Mouse (Mus musculus): Measurements from ENCODE around the gene Gm20388. TPM values are rescaled to one million over a fixed set of nuclear protein-coding genes. Genes with fewer than 3 reads are reported as not detected.
"Not testable (repeated sequence)": the region's sequence is repeated elsewhere in the genome, so short reads cannot be mapped to it uniquely, and the experiment has no call there.

The Gm20388 gene
- polyA plus RNA-seq, 1 experiment from 2014 or later: 5.5 TPM

DNA sequence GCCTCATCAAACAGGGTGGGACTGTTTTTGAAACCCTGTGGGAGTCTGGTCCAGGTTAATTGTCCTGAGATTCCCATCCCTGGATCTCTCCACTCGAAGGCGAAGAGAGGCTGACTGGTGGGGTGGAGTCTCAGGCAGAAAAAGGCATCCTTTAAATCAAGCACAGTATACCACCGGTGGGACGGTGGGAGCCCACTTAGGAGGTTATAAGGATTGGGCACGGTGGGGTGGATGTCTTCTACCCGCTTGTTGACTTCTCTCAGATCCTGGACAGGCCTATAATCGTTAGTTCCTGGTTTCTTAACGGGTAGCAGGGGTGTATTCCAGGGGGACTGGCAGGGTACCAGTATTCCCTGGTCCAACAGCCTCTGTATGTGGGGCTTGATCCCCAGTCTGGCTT lies 3520.3 kb downstream of the Gm20388 start:
- H3K4me1 ChIP-seq; ATAC-seq (ENCODE audit: borderline replicate concordance, extremely low read depth, low FRiP score, low TSS enrichment): not testable (repeated sequence)
- WGBS: 92% methylated on average over 8 of the region's 8 CpGs

DNA sequence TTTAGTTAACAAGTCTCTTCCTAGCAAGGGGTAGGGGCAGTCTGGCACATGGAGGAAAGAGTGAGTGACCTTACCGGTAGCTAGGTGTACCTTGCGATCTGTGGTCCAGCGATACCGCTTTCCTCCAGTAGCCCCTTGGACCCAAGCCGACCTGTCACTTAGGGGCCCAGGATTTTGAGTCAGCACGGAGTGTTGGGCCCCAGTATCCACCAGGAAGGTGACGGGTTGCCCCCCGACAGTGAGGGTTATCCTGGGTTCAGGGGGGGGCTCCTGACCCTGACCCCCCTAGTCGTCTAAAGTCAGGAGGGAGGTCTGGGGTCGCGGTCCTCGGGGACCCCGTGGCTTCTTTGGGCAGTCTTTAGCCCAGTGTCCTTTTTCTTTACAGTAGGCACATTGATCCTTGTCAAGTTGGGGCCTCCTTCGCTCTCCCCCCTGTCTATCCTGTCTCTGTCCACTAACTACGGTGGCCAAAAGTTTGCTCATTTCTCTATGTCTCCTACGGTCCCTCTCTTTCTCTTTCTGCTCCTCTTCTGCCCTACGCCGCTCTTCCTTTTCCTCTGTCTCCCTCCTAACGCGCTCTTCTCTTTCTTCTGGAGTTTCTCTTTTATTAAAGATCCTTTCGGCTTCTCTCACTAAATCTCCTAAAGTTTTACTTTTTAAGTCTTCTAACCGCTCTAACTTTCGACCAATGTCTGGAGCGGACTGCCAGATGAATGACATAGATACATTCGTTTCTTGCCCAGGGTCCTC lies 3521.2 kb downstream of the Gm20388 start:
- no peak overlapping the region for H3K4me2 ChIP-seq
- no peaks in the 10 kb centered on the region for H3K36me3 ChIP-seq
- no peak for ATAC-seq (ENCODE audit: borderline replicate concordance, extremely low read depth, low FRiP score, low TSS enrichment)
- H3K9ac ChIP-seq: no peak overlapping the region
- H3K9me3 ChIP-seq: peaks cover 41% of the 10 kb centered on the region
- WGBS: 93% methylated on average over 25 of the region's 25 CpGs
- H3K27ac ChIP-seq: no peak overlapping the region
- H3K4me3 ChIP-seq: no peak overlapping the region
- H3K4me1 ChIP-seq: no peaks in the 10 kb centered on the region
- H3K27me3 ChIP-seq: no peaks in the 10 kb centered on the region

More for the DNA sequence above, 3520.3 kb downstream of the Gm20388 start:
- H3K27ac ChIP-seq, H3K27me3 ChIP-seq, H3K4me3 ChIP-seq, H3K9ac ChIP-seq, H3K36me3 ChIP-seq, H3K4me2 ChIP-seq: not testable (repeated sequence)
- peaks cover 41% of the 10 kb centered on the region for H3K9me3 ChIP-seq

- H3K4me3 ChIP-seq: no peak overlapping the region
- H3K27me3 ChIP-seq: no peaks in the 10 kb centered on the region
- ATAC-seq (ENCODE audit: borderline replicate concordance, extremely low read depth, low FRiP score, low TSS enrichment): no peak
- no peak overlapping the region for H3K27ac ChIP-seq
- H3K4me1 ChIP-seq: no peaks in the 10 kb centered on the region
- no peak overlapping the region for H3K9ac ChIP-seq
- H3K4me2 ChIP-seq: no peak overlapping the region
- 96% methylated on average over 16 of the region's 16 CpGs for WGBS
- peaks cover 37% of the 10 kb centered on the region for H3K9me3 ChIP-seq
- H3K36me3 ChIP-seq: no peaks in the 10 kb centered on the region
These were observed 3521.7 kb downstream of the Gm20388 start for GRCm38 (mm10) chr8:123432381-123432780.

- H3K27ac ChIP-seq; H3K9ac ChIP-seq; ATAC-seq (ENCODE audit: borderline replicate concordance, extremely low read depth, low FRiP score, low TSS enrichment); H3K4me2 ChIP-seq; H3K27me3 ChIP-seq; H3K4me3 ChIP-seq; H3K4me1 ChIP-seq; H3K36me3 ChIP-seq: not testable (repeated sequence)
- H3K9me3 ChIP-seq: peaks cover 26% of the 10 kb centered on the region
- 98% methylated on average over 46 of the region's 47 CpGs for WGBS
These were observed 3522.8 kb downstream of the Gm20388 start for GRCm38 (mm10) chr8:123433241-123433974.

DNA sequence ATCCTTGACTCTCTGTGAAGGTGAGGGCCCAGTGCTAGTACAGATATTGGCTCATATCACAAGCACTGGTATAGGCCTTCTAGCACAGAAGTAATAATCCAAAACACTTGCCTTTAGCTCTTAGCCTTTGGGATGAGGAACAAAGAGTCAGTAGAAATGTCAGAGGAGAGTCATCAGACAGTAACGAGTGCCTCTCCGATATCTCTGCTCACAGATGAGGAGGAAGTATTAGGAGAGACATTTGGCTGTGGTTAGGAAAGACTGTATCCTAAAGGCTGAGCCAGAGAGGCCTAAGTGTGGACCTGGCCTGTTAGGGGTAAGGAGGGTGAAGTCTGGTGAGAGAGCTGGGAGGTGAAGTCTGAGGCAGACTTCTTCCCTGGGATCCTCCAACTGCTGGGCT lies 3531.1 kb downstream of the Gm20388 start:
- Histone ChIP-seq H3K9ac (no peak overlapping the region), H3K27ac (no peak overlapping the region), H3K4me3 (no peak overlapping the region), H3K27me3 (no peaks in the 10 kb centered on the region; the same call in 1 of the 2 replicates), H3K4me1 (peaks cover 7% of the 10 kb centered on the region; the same call in 1 of the 2 replicates), H3K4me2 (no peak overlapping the region), H3K9me3 (no peaks in the 10 kb centered on the region), H3K36me3 (no peaks in the 10 kb centered on the region)
- WGBS: 85% methylated on average over 2 of the region's 2 CpGs
- no peak for ATAC-seq (ENCODE audit: borderline replicate concordance, extremely low read depth, low FRiP score, low TSS enrichment)

DNA sequence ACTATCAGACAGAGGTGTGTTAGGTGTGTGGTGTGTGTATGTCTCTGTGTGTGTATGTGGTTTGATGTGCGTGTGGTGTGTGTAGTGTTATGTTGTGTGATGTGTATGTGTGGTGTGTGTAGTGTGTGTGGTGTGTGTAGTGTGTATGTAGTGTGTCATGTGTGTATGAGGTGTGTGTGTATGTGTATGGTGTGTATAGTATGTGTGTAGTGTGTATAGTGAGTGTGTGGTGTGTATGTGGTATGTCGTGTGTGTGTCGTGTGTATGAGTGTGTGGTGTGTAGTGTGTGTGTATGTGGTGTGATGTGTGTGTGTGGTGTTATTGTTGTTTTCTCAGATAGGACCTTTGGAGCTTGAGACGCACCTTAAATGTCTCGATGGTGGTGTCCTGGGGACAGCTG lies 3531.7 kb downstream of the Gm20388 start:
- Histone ChIP-seq H3K9me3 (no peaks in the 10 kb centered on the region), H3K4me2 (peak overlapping the region; percentile 66; the same call in 1 of the 2 replicates), H3K4me3 (peak overlapping the region; percentile 69), H3K36me3 (no peaks in the 10 kb centered on the region), H3K4me1 (peaks cover 7% of the 10 kb centered on the region; the same call in 1 of the 2 replicates), H3K27ac (no peak overlapping the region), H3K9ac (no peak overlapping the region), H3K27me3 (no peaks in the 10 kb centered on the region; the same call in 1 of the 2 replicates)
- no peak for ATAC-seq (ENCODE audit: borderline replicate concordance, extremely low read depth, low FRiP score, low TSS enrichment)
- 78% methylated on average over 5 of the region's 5 CpGs for WGBS

- Histone ChIP-seq H3K9ac (peak overlapping the region; percentile 75), H3K9me3 (no peaks in the 10 kb centered on the region), H3K27me3 (no peaks in the 10 kb centered on the region; the same call in 1 of the 2 replicates), H3K4me2 (peak overlapping the region; percentile 66), H3K36me3 (no peaks in the 10 kb centered on the region), H3K4me1 (peaks cover 7% of the 10 kb centered on the region; the same call in 1 of the 2 replicates), H3K27ac (0 out of 2 replicates have a peak overlapping the region, but pooled peaks have one; percentile 51), H3K4me3 (peak overlapping the region; percentile 69)
- WGBS: 1% methylated on average over 41 of the region's 41 CpGs
- ATAC-seq (ENCODE audit: borderline replicate concordance, extremely low read depth, low FRiP score, low TSS enrichment): peak; percentile 96; the same call in 1 of the 2 replicates
These were observed 3532.4 kb downstream of the Gm20388 start for GRCm38 (mm10) chr8:123442871-123443575.

DNA sequence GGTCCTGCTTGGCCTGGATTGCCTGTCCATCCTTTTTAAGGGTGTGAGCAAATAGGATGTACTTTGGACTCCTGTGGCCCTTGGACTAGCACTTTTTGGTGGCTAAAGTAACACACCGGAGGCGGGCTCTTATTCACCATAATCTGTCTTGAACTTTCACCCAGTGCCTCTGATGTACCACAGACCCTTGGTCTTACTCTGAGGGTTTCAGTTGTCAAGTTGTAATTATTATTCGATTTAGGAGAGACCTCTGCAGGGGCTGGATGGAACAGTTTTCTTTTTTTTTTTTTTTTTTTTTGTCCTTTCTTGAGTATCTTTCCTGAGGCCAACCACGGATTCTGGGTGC lies 3532.9 kb downstream of the Gm20388 start:
- H3K9ac ChIP-seq: peak overlapping the region; percentile 75
- H3K27me3 ChIP-seq: no peaks in the 10 kb centered on the region; the same call in 1 of the 2 replicates
- no peaks in the 10 kb centered on the region for H3K9me3 ChIP-seq
- H3K4me2 ChIP-seq: peak overlapping the region; percentile 66
- H3K27ac ChIP-seq: no peak overlapping the region
- 0 out of 2 replicates have a peak, but pooled peaks have one; percentile 3 for ATAC-seq (ENCODE audit: borderline replicate concordance, extremely low read depth, low FRiP score, low TSS enrichment)
- H3K36me3 ChIP-seq: no peaks in the 10 kb centered on the region
- H3K4me3 ChIP-seq: peak overlapping the region; percentile 69
- WGBS: 23% methylated on average over 4 of the region's 4 CpGs
- H3K4me1 ChIP-seq: peaks cover 7% of the 10 kb centered on the region; the same call in 1 of the 2 replicates

DNA sequence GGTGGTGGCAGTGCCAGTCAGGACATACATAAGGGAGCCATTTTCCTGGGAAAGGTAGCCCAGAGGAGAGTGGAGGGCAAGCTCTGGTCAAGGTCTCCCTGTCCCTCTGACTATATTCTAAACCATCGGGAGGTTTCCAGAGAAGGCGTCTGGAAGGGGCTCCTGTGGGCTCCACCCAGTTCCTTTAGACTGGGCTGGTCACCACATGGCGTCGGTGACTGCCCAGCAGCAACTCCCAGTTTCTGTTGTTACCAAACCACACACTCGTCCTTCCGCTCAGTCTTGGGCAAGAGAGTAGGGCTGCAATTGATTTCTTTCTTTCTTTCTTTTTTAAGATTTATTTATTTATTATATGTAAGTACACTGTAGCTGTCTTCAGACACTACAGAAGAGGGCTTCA lies 3533.5 kb downstream of the Gm20388 start:
- Histone ChIP-seq H3K4me1 (peaks cover 7% of the 10 kb centered on the region; the same call in 1 of the 2 replicates), H3K36me3 (no peaks in the 10 kb centered on the region), H3K9ac (no peak overlapping the region), H3K4me2 (no peak overlapping the region), H3K4me3 (peak overlapping the region; percentile 69; the same call in 1 of the 2 replicates), H3K27me3 (no peaks in the 10 kb centered on the region; the same call in 1 of the 2 replicates), H3K9me3 (no peaks in the 10 kb centered on the region), H3K27ac (no peak overlapping the region)
- 83% methylated on average over 6 of the region's 6 CpGs for WGBS
- ATAC-seq (ENCODE audit: borderline replicate concordance, extremely low read depth, low FRiP score, low TSS enrichment): no peak

GRCm38 (mm10) chr8:123445981-123446380 lies 3535.3 kb downstream of the Gm20388 start:
- H3K4me1 ChIP-seq: peaks cover 7% of the 10 kb centered on the region; the same call in 1 of the 2 replicates
- H3K4me3 ChIP-seq: no peak overlapping the region
- H3K4me2 ChIP-seq: no peak overlapping the region
- no peak overlapping the region for H3K9ac ChIP-seq
- no peaks in the 10 kb centered on the region for H3K9me3 ChIP-seq
- 0 out of 2 replicates have a peak, but pooled peaks cover 2% of the 10 kb centered on the region for H3K36me3 ChIP-seq
- WGBS: 77% methylated on average over 10 of the region's 10 CpGs
- no peak for ATAC-seq (ENCODE audit: borderline replicate concordance, extremely low read depth, low FRiP score, low TSS enrichment)
- H3K27me3 ChIP-seq: no peaks in the 10 kb centered on the region; the same call in 1 of the 2 replicates
- H3K27ac ChIP-seq: no peak overlapping the region

DNA sequence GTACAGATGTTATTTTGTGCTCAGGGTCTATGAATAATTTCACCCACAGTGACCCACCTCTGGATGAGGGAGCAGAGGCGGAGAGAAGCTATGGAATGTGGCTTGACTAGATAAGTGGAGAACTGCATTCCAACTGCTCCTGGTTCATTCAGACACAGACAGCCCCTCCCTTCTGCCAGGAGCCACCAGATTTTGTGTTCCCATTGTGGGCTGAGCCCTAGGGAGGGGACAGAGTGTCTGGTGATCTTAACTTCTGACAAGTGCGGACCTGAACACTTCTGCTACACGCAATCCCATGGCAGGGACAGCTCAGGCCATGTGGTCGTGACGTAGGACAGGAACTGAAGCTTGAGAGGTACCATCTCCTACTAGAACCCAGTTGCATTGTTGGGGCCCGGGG lies 3536.2 kb downstream of the Gm20388 start:
- Histone ChIP-seq H3K9ac (no peak overlapping the region), H3K4me2 (no peak overlapping the region), H3K27ac (no peak overlapping the region), H3K9me3 (no peaks in the 10 kb centered on the region), H3K4me1 (peaks cover 7% of the 10 kb centered on the region; the same call in 1 of the 2 replicates), H3K27me3 (no peaks in the 10 kb centered on the region; the same call in 1 of the 2 replicates), H3K4me3 (no peak overlapping the region), H3K36me3 (0 out of 2 replicates have a peak, but pooled peaks cover 2% of the 10 kb centered on the region)
- ATAC-seq (ENCODE audit: borderline replicate concordance, extremely low read depth, low FRiP score, low TSS enrichment): no peak
- WGBS: 65% methylated on average over 6 of the region's 6 CpGs

Measured in lung, embryonic 15.5 days (tissue).